Mouse (Mus musculus) MEL-GATA-1-ER (cell line): ENCODE measurements around the gene Dmrta1.
A peak's percentile ranks its signal among the peaks of the same experiment; 100 is the strongest.
"Not testable (repeated sequence)": the region's sequence is repeated elsewhere in the genome, so short reads cannot be mapped to it uniquely, and the experiment has no call there.

Experiments used
- DNase-seq: peaks from one replicate; pipeline ENCODE4 v3.0.0-alpha.2; 2012; ENCODE audit warnings: low read depth; ENCODE audit errors: extremely low read depth

The Dmrta1 gene

GRCm38 (mm10) chr4:89679195-89679594 lies at the start of gene Dmrta1:
TSS of gene Dmrta1 (plus strand) at chr4:89679436.
- no peak for DNase-seq

GRCm38 (mm10) chr4:89630374-89631079 lies 48.7 kb upstream of the Dmrta1 start:
- no peak for DNase-seq

- DNase-seq = no peak
These were observed 47.7 kb upstream of the Dmrta1 start for GRCm38 (mm10) chr4:89631560-89631959.

- DNase-seq = no peak
These were observed 40.6 kb upstream of the Dmrta1 start for GRCm38 (mm10) chr4:89638651-89639050.

- no peak for DNase-seq
These were observed 34.8 kb upstream of the Dmrta1 start for GRCm38 (mm10) chr4:89644235-89645115.

GRCm38 (mm10) chr4:89650352-89651311 lies 28.6 kb upstream of the Dmrta1 start:
- no peak for DNase-seq

GRCm38 (mm10) chr4:89651312-89651686 lies 27.9 kb upstream of the Dmrta1 start:
- DNase-seq = no peak

GRCm38 (mm10) chr4:89651779-89652178 lies 27.5 kb upstream of the Dmrta1 start:
- DNase-seq = peak; percentile 93

GRCm38 (mm10) chr4:89663406-89663805 lies 15.8 kb upstream of the Dmrta1 start:
- no peak for DNase-seq

- DNase-seq = no peak
These were observed 4.5 kb upstream of the Dmrta1 start for GRCm38 (mm10) chr4:89674711-89675110.

GRCm38 (mm10) chr4:89677903-89678302 lies 1.3 kb upstream of the Dmrta1 start:
- DNase-seq = no peak

GRCm38 (mm10) chr4:89678713-89679112 lies 523 bp upstream of the Dmrta1 start:
- DNase-seq = no peak

- no peak for DNase-seq
These were observed 8.9 kb downstream of the Dmrta1 start for GRCm38 (mm10) chr4:89687961-89688803.

- no peak for DNase-seq
These were observed 9.7 kb downstream of the Dmrta1 start for GRCm38 (mm10) chr4:89688804-89689497.

GRCm38 (mm10) chr4:89691936-89692335 lies 12.7 kb downstream of the Dmrta1 start:
- DNase-seq = no peak

- DNase-seq = peak; percentile 15
These were observed 13.5 kb downstream of the Dmrta1 start for GRCm38 (mm10) chr4:89692780-89693179.

- no peak for DNase-seq
These were observed 16.4 kb downstream of the Dmrta1 start for GRCm38 (mm10) chr4:89695589-89695988.

GRCm38 (mm10) chr4:89697951-89698350 lies 18.7 kb downstream of the Dmrta1 start:
- DNase-seq = no peak

GRCm38 (mm10) chr4:89723526-89724190 lies 44.4 kb downstream of the Dmrta1 start:
- DNase-seq = not testable (repeated sequence)
